Mouse (Mus musculus) gastrocnemius, adult 2 months (tissue): Measurements from ENCODE around the gene Gm17455. TPM values are rescaled to one million over a fixed set of nuclear protein-coding genes. Genes with fewer than 3 reads are reported as not detected.

Experiments
- DNase-seq: peaks from one replicate; pipeline ENCODE4 v3.0.0; 2022
- H3K27ac ChIP-seq: fragments of 200-600 bp; 2 replicates; pipeline ENCODE4 v1.8.1; 2022; ENCODE audit warnings: mild to moderate bottlenecking
- H3K4me3 ChIP-seq: fragments of 200-600 bp; 2 replicates; pipeline ENCODE4 v1.8.1; 2022; ENCODE audit warnings: mild to moderate bottlenecking, moderate library complexity
- CTCF ChIP-seq: fragments of 200-600 bp; IDR thresholded peaks from 2 replicates; pipeline ENCODE4 v1.8.1; 2022; ENCODE audit warnings: antibody characterized with exemption, mild to moderate bottlenecking, moderate library complexity
- intact Hi-C: fragments of 180-260 bp; cut with DNase I; formaldehyde crosslinking; loops from one replicate; pipeline ENCODE4 v1.15.1; 2025
- long read RNA-seq, 2 experiments: library from polyadenylated mRNA; stranded (forward); transcript quantifications; one replicate each; pipeline ENCODE4 v2.0.0; 2021
- total RNA-seq, 2 experiments: library from RNA; stranded (reverse); gene quantifications; 2 replicates each; pipeline ENCODE4 v1.2.3; 2021

Gene Gm17455
- total RNA-seq = under 1 TPM in 1 of 2 experiments, not detected in 1; 0.31 TPM
- long read RNA-seq, experiment 1 = 0 reads
- long read RNA-seq, experiment 2 = 0 reads

DNA sequence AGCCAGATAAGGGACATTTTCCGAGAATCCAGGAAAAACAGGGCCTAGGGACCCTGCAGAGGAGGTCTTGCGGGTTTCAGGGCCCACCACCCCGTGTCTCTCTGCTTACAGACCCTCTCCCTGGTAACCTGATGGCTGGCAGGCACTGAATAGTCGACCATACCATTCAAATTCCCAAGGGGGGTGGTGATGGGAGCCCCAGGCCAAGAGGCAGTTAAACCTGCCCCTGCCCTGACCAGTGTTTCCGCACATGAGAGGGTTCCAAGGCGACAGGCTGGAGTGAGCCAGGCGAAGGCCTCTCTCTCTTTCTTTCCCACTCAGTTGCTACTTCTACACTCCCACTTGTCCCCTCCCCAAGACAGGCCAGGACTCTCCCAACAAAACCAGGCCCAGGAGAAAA lies at the start of gene Gm17455:
Gene Gm17455 (plus strand): TSS at position 278 of the 400 bp plus-strand sequence.
- intact Hi-C loops = no loop called here
- DNase-seq = no peak
- Histone ChIP-seq H3K27ac (peak within 1 kb of the TSS; percentile 70), H3K4me3 (no peak within 1 kb of the TSS)
- TF ChIP-seq CTCF = no peak

DNA sequence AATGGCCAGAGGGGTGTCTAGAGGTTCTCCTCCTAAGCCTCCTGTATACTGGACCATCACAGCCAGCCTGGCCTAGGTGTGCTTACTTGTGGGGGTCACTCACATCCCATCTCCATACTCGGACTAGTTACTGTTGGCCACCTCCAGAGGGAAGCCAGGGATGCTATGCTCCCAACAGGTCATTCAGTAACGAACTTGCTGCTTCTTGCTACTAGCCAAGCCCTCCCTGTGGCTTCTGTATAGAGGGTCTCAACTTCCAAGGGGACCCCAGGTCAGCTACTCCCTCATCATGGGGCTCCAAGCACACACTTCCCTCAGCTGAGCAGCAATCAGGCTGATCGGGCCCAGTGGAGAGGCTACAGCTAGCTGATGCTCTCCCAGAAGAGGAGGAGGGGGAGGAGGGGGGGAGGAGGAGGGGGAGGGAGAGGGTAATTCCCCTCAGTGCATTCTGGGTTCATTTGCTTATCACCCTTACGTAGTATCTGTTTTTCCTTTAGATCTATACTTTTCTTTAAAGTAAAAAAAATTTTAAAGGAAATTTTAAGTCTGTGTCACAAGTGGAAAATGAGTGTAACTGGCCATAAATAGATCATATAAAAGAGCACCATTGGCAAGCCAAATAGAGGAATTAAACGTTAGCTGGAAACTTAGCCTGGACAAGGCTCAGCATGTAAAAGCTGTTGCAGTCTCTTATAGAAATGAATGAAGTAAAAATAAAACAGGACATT lies 49.3 kb upstream of the Gm17455 start:
- intact Hi-C loops = no loop called here
- H3K27ac ChIP-seq = peak overlapping the region; percentile 92
- TF ChIP-seq CTCF = no peak
- peak overlapping the region; percentile 78 for H3K4me3 ChIP-seq
- peak; percentile 27 for DNase-seq

DNA sequence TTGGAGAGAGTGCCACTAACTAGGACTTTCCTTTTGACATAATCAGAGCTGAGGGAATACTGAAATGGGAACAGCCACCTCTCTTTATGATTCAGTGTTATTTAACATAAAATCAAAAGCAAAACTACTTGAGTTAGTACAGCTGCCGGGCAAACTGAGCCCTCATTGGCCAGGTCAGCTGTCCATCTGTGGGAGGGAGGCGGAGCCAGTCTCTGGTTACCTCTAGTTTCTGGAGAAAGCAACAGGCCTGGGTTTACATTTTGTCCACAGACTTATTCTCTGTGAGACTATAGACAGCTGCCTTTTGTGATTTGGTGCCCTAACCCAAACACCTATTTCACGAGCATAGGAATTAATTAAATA lies 48.7 kb upstream of the Gm17455 start:
- Histone ChIP-seq H3K4me3 (peak overlapping the region; percentile 78), H3K27ac (peak overlapping the region; percentile 92)
- DNase-seq = peak; percentile 95
- TF ChIP-seq CTCF = no peak
- intact Hi-C loops = no loop called here

DNA sequence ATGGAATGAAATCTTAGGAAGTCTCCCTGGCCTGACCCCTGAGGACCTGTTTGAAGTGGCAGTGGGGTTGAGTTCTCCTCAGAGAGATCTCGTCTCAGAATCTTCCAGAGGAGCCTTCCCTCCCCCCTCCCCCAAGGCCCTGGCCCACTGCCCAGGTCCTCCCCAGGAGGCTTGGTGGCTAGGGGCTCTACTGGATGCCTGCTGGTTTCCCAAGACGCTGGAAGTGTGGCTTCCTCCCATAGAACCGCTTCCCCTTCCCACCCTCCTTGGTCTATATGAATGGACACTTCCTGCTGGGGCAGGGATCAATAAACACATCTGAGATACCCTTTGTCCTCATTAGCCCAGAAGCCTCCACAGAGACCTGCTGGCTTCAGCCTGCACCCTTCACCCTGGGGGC lies 48.3 kb upstream of the Gm17455 start:
- peak; percentile 44 for DNase-seq
- no peak for TF ChIP-seq CTCF
- H3K27ac ChIP-seq = peak overlapping the region; percentile 92
- peak overlapping the region; percentile 78 for H3K4me3 ChIP-seq
- intact Hi-C loops = no loop called here

DNA sequence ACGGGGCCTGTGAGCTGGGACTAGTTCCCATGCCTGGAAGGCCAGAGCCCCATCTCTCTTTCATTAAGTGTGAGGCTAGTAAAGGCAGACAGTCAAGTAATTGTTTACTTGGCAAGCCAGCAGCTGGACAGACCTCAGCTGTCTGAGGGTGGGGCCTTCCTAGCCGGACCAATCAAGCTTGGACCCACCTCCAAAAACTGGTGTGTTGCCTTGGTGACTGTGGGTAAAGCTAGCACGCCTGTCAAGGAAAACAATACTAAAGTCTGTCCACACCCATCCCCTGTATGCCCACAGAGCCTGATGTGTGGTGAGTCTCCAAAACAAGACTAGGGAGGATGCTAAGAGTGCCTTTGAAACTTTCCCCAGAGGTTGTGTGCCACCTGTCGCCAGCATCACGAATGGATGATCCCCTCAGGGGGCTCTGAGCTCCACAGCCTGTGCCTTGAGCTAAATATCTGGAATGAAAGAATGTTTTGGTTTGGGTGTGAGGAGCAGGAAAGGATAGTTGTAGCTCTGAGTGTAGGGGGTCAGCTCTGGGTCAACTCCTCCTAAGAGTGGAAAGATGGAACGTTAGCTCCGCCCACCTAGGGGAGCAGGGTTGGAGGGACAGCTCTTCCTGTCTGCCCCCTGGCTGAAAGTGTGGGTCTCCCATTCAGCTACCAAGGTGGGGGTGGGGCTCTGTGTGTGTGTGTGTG lies 47.6 kb upstream of the Gm17455 start:
- intact Hi-C loops = no loop called here
- Histone ChIP-seq H3K27ac (peak overlapping the region; percentile 92), H3K4me3 (peak overlapping the region; percentile 78)
- peak; percentile 83 for DNase-seq
- no peak for TF ChIP-seq CTCF

DNA sequence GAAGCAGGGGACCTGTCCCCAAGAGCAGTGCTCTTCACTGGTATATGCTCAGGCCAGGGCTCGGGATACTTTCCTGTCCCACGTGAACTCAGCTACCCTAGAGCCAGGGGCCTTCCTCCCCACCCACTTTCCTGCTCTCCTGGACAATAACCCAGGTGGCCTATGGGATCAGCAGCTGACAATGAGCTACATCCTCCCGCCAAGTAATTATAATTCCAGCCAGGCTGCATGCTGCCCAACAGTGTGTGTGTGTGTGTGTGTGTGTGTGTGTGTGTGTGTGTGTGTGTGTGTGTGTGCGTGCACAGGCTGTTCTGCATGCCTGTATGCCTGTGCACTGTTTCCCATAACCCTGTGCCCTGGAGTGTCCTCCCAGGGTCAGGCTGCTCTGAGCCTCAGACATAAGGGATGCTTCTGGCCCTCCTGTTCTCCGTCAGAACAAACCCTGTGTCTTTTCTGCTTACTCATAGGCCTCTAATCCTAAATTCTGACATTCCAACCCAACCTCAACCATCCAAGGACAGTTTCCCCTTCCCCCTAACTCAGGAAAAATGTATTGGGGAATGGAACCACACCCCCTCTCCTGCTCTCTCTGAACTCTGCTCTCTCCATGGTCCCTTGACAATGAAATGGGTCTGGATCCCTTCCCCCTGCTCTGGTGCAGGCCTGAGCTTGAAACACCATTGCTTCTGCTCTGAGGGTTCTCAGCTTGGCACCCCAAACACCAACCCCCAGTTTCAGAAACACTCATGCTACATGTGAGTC lies 46.1 kb upstream of the Gm17455 start:
- intact Hi-C loops = no loop called here
- peak overlapping the region; percentile 92 for H3K27ac ChIP-seq
- no peak for TF ChIP-seq CTCF
- peak overlapping the region; percentile 26; the same call in 1 of the 2 replicates for H3K4me3 ChIP-seq
- DNase-seq = peak; percentile 43

DNA sequence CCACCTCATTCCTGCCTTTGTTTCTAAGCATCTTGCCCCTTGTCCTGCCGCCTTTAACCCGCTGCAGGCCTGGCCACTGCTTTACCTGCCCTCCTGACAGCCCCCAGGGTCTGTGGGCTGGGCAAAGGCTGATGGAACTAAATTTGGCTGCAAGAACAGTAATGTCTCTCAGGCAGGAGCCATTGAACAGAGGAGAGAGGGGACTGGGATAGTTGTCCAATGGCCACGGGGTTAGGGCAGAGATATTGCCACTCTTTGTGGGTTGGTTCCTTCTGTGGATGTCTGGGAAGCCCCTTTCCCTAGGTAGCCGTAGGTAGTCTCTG lies 45.6 kb upstream of the Gm17455 start:
- DNase-seq = no peak
- no peak for TF ChIP-seq CTCF
- H3K4me3 ChIP-seq = no peak overlapping the region
- H3K27ac ChIP-seq = peak overlapping the region; percentile 78
- intact Hi-C loops = no loop called here

DNA sequence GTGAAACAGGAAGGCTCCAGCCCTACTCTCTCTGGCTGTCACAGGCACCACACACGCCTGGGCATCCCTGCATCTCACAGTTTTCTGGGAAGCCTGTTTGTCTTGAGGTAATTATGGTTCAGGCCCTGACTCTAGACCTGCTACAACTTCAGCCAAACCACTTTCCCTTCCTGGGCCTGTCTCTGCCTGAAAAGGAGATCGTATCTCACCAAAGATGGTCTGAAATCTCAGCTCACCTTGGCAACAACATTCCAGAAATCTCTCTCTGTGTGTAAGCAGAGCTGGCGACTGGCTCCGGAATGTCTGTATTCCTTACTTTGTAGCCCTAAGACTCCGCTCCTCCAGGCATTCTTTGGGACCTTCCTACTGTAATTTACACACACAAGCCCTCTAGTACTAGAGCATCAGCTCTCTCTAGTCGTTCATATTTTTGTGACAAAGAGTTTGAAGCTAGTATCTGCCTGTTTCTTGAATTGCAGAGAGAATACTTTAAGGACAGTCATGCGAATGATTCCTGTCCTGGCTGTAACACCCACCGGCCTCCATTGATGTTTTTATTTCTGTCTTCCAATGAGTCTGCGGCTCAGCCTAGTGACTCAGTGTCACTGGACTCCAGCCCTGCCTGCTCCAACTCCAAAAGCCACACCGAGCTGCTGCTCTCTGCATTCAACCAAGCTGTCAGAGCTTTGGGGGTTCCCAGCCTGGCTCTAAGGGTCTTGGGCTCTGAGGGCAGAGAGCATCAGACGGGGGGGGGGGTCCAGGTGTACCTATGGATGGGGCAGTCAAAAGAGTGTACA lies 44.4 kb upstream of the Gm17455 start:
- peak overlapping the region; percentile 78 for H3K27ac ChIP-seq
- peak; percentile 72 for DNase-seq
- no peak overlapping the region for H3K4me3 ChIP-seq
- intact Hi-C loops = no loop called here
- no peak for TF ChIP-seq CTCF

DNA sequence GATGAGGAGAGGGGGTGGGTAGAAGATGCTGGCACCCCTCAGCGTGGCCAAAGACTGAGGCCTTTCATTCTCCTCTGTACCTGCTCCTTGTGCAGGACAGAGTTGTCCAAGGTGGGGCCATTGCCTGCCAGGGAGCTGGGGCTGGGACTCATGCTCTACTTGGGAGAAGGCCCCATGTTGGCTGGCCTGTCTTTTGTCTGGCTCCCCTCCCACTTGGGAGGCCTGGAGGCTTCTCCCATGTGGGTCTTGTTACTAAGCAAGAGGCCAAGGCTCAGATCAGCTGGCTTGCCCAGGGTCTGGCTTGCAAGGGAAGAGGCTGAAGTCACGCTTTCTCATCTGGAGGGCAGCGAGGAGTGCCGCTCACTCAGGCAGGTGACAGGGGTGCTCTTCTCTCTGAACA lies 42.1 kb upstream of the Gm17455 start:
- Histone ChIP-seq H3K4me3 (no peak overlapping the region), H3K27ac (peak overlapping the region; percentile 78)
- intact Hi-C loops = no loop called here
- no peak for TF ChIP-seq CTCF
- peak; percentile 92 for DNase-seq

DNA sequence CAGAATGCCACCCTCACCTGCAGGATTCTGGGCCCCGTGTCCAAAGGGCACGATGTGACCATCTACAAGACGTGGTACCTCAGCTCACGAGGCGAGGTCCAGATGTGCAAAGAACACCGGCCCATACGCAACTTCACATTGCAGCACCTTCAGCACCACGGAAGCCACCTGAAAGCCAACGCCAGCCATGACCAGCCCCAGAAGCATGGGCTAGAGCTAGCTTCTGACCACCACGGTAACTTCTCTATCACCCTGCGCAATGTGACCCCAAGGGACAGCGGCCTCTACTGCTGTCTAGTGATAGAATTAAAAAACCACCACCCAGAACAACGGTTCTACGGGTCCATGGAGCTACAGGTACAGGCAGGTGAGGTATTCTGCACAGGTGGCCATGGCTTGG lies 41.6 kb upstream of the Gm17455 start:
- intact Hi-C loops = no loop called here
- Histone ChIP-seq H3K27ac (peak overlapping the region; percentile 78), H3K4me3 (no peak overlapping the region)
- no peak for TF ChIP-seq CTCF
- DNase-seq = no peak

DNA sequence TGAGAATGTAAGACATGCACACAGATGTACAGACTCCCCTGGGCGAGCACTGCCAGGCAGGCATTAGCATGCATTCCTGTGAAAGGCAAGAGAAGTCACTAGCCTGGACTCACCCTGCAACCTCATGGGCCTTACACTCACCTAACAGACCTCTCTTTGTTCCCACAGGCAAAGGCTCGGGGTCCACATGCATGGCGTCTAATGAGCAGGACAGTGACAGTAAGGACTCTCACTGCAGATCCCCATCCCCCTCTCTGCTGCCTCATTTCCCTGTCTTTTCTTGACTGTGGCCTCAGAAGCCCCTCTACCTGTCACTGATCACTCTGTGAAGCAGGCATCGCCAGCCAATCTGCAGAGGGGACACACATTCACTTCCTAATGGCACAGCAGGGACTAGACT lies 40.8 kb upstream of the Gm17455 start:
- H3K27ac ChIP-seq = no peak overlapping the region
- H3K4me3 ChIP-seq = no peak overlapping the region
- TF ChIP-seq CTCF = no peak
- intact Hi-C loops = no loop called here
- peak; percentile 11 for DNase-seq

DNA sequence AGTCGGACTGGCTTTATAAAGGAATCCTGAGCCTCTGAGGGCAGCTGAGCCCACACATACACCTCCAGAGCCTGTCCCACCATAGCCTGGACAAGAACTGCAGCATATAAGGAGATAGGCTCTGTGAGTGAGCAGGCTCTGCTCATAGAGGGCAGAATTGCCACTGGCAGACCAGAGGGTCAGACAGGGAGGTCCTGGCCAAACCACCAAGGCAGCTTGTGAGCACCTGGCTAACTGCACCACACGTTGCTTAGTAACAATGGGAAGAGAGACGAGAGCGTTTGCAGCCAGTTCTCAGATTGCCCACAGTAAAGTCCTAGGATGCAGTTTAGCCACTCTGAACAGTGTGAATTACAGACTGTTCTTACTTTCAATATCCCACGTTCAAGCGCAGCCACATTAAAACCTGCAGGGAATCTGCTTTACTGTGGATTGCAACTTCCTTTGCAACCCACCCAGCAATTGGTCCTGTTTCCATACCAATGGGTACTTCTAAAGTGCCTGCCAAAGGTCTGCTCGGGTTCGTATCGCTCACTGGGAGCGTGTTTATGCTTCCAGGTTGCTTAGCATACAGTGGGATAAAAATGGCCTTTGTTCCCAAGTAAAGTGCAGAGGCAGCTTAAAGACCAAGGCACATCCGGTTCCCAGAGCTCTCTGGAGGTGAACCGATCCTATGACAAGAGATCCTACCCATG lies 37.8 kb upstream of the Gm17455 start:
- TF ChIP-seq CTCF = no peak
- peak; percentile 26 for DNase-seq
- Histone ChIP-seq H3K27ac (peak overlapping the region; percentile 28), H3K4me3 (peak overlapping the region; percentile 17; the same call in 1 of the 2 replicates)
- intact Hi-C loops = no loop called here
